Mouse (Mus musculus): ENCODE results near the gene Gm11627. TPM values are rescaled to one million over a fixed set of nuclear protein-coding genes. Genes with fewer than 3 reads are reported as not detected.
A peak's percentile ranks its signal among the peaks of the same experiment; 100 is the strongest.
"Not testable (repeated sequence)": the region's sequence is repeated elsewhere in the genome, so short reads cannot be mapped to it uniquely, and the experiment has no call there.

Gene Gm11627
- polyA plus RNA-seq, 1 experiment from 2014 or later = 5.3 TPM

DNA sequence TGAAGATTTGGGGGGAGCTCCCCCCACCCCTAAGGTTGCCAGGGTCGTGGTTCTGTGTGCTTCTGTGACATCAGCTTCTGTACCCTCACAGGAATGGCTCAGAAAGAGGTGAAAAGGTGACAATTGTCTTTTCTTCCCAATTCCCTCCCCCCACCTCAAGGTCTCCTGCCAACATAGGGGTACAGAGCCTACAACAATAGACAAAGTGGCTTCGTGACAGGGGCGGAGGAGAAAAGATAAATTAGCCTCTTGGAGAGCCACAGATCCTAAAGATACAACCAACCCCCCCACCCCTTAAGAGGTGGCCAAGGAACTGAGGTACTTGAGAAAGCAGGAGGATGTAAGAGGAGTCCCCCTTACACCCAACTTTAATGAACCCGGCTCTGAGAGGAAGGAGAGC, 29.4 kb upstream of the Gm11627 start:
- peak overlapping the region; percentile 76 for H3K4me3 ChIP-seq (replicated peaks)
- no peak for ATAC-seq
- WGBS = 21% methylated on average over 4 of the region's 4 CpGs
- peak overlapping the region; percentile 88 for H3K4me2 ChIP-seq (replicated peaks)
- H3K27me3 ChIP-seq = peaks cover 11% of the 10 kb centered on the region
- H3K36me3 ChIP-seq = no peaks in the 10 kb centered on the region
- H3K9ac ChIP-seq (replicated peaks) = peak overlapping the region; percentile 93; the same call in 1 of the 2 replicates
- H3K4me1 ChIP-seq (replicated peaks) = peaks cover 60% of the 10 kb centered on the region
- H3K9me3 ChIP-seq = no peaks in the 10 kb centered on the region
- no peak overlapping the region for H3K27ac ChIP-seq

GRCm38 (mm10) chr11:102607686-102608548, 28.7 kb upstream of the Gm11627 start:
- peaks cover 60% of the 10 kb centered on the region for H3K4me1 ChIP-seq (replicated peaks)
- H3K36me3 ChIP-seq = no peaks in the 10 kb centered on the region
- H3K9ac ChIP-seq (replicated peaks) = peak overlapping the region; percentile 93
- ATAC-seq = no peak
- no peak overlapping the region for H3K27ac ChIP-seq
- peak overlapping the region; percentile 88 for H3K4me2 ChIP-seq (replicated peaks)
- peak overlapping the region; percentile 76 for H3K4me3 ChIP-seq (replicated peaks)
- H3K9me3 ChIP-seq = no peaks in the 10 kb centered on the region
- peaks cover 10% of the 10 kb centered on the region for H3K27me3 ChIP-seq
- WGBS = 15% methylated on average over 10 of the region's 10 CpGs

DNA sequence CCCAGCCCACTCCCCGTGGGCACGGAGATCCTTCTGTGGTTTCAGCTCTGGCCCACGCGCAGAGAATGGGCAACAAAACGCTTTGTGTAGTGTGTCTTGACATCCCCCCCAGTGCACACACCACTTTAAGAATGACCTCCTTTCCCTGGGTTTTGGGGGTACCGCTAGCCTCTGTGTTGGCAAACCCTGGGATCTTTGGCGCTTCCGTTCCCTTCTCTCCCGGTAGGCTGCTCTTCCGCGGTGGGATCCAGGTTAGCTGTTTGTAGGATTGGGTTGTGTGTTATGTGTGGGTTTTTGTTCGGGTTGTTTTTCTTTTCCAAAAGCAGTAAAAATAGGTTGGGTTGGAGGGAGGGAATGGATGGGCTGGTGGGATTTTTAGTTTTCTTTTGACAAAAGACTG, 27.9 kb upstream of the Gm11627 start:
- H3K4me1 ChIP-seq (replicated peaks) = peaks cover 60% of the 10 kb centered on the region
- H3K9ac ChIP-seq (replicated peaks) = peak overlapping the region; percentile 93
- not testable (repeated sequence) for ATAC-seq, H3K27me3 ChIP-seq, H3K9me3 ChIP-seq, H3K36me3 ChIP-seq
- H3K4me2 ChIP-seq (replicated peaks) = peak overlapping the region; percentile 88
- H3K4me3 ChIP-seq (replicated peaks) = peak overlapping the region; percentile 76
- H3K27ac ChIP-seq = peak overlapping the region; percentile 39; the same call in 1 of the 2 replicates
- 0% methylated on average over 12 of the region's 12 CpGs for WGBS

DNA sequence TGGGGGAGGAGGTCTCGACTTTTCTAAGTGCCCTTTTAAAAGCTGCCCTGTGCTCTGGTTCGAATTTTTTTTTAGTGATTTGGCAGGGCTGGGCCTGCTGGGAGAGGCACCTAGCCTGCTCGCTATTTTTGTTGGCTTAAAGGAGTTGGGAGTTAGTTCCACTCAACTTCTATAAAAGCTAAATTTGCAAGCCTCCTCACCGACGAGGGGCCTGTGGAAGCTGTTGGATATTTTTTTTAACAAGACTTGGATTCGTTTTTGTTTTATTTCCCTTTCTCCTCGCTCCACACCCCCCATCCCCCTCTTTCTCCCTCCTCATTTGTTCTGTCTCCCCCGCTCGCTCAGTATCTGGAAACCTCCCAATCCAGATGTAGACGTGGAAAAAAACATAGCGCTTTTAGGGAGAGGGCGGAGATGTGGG, 27.5 kb upstream of the Gm11627 start:
- Histone ChIP-seq H3K4me1 (replicated peaks) (peaks cover 60% of the 10 kb centered on the region), H3K27me3 (peaks cover 4% of the 10 kb centered on the region; the same call in 1 of the 2 replicates), H3K36me3 (no peaks in the 10 kb centered on the region), H3K4me2 (replicated peaks) (peak overlapping the region; percentile 88), H3K27ac (peak overlapping the region; percentile 39; the same call in 1 of the 2 replicates), H3K4me3 (replicated peaks) (peak overlapping the region; percentile 76), H3K9ac (replicated peaks) (peak overlapping the region; percentile 93), H3K9me3 (no peaks in the 10 kb centered on the region)
- 1% methylated on average over 12 of the region's 12 CpGs for WGBS
- no peak for ATAC-seq

DNA sequence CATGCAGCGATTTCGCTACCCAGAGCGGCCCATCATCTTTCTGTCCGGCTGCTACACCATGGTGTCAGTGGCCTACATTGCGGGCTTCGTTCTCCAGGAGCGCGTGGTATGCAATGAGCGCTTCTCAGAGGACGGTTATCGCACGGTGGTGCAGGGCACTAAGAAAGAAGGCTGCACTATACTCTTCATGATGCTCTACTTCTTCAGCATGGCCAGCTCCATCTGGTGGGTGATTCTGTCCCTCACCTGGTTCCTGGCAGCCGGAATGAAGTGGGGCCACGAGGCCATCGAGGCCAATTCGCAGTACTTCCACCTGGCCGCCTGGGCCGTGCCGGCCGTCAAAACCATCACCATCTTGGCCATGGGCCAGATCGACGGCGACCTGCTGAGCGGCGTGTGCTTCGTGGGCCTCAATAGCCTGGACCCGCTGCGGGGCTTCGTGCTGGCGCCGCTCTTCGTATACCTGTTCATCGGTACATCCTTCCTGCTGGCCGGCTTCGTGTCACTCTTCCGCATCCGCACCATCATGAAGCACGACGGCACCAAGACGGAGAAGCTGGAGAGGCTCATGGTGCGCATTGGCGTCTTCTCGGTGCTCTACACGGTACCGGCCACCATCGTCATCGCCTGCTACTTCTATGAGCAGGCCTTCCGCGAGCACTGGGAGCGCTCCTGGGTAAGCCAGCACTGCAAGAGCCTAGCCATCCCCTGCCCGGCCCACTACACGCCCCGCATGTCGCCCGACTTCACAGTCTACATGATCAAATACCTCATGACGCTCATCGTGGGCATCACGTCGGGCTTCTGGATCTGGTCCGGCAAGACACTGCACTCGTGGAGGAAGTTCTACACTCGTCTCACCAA, 26.5 kb upstream of the Gm11627 start:
- H3K4me1 ChIP-seq (replicated peaks) = peaks cover 52% of the 10 kb centered on the region

DNA sequence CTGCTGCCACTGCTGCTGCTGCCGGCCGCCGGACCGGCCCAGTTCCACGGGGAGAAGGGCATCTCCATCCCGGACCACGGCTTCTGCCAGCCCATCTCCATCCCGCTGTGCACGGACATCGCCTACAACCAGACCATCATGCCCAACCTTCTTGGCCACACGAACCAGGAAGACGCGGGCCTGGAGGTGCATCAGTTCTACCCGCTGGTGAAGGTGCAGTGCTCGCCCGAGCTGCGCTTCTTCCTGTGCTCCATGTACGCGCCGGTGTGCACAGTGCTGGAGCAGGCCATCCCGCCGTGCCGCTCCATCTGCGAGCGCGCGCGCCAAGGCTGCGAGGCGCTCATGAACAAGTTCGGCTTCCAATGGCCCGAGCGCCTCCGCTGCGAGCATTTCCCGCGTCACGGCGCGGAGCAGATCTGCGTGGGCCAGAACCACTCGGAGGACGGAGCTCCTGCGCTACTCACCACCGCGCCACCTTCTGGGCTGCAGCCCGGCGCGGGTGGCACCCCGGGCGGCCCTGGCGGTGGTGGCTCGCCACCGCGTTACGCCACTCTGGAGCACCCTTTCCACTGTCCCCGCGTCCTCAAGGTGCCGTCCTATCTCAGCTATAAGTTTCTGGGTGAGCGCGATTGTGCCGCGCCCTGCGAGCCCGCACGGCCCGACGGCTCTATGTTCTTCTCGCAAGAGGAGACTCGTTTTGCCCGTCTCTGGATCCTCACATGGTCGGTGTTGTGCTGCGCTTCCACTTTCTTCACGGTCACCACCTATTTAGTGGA, 25.7 kb upstream of the Gm11627 start:
- peak; percentile 57 for ATAC-seq
- H3K4me1 ChIP-seq (replicated peaks) = peaks cover 44% of the 10 kb centered on the region
- peak overlapping the region; percentile 96 for H3K27ac ChIP-seq
- peak overlapping the region; percentile 76 for H3K4me3 ChIP-seq (replicated peaks)
- peaks cover 4% of the 10 kb centered on the region; the same call in 1 of the 2 replicates for H3K27me3 ChIP-seq
- peak overlapping the region; percentile 93 for H3K9ac ChIP-seq (replicated peaks)
- H3K36me3 ChIP-seq = no peaks in the 10 kb centered on the region
- no peaks in the 10 kb centered on the region for H3K9me3 ChIP-seq
- H3K4me2 ChIP-seq (replicated peaks) = peak overlapping the region; percentile 88
- under 1% methylated on average over 67 of the region's 74 CpGs for WGBS

More for the DNA sequence above, 26.5 kb upstream of the Gm11627 start:
- Histone ChIP-seq H3K9me3 (no peaks in the 10 kb centered on the region), H3K4me2 (replicated peaks) (peak overlapping the region; percentile 88), H3K27me3 (peaks cover 4% of the 10 kb centered on the region; the same call in 1 of the 2 replicates), H3K9ac (replicated peaks) (peak overlapping the region; percentile 93), H3K4me3 (replicated peaks) (peak overlapping the region; percentile 76), H3K27ac (peak overlapping the region; percentile 96), H3K36me3 (no peaks in the 10 kb centered on the region)
- ATAC-seq = no peak; the same call in 1 of the 2 replicates
- WGBS = under 1% methylated on average over 62 of the region's 62 CpGs

- Histone ChIP-seq H3K27ac (peak within 1 kb of the TSS; percentile 96), H3K4me1 (replicated peaks) (peaks cover 37% of the 10 kb centered on the region), H3K9me3 (no peaks in the 10 kb centered on the region), H3K4me2 (replicated peaks) (peak within 1 kb of the TSS; percentile 88), H3K27me3 (peaks cover 4% of the 10 kb centered on the region; the same call in 1 of the 2 replicates), H3K36me3 (no peaks in the 10 kb centered on the region), H3K9ac (replicated peaks) (peak within 1 kb of the TSS; percentile 93), H3K4me3 (replicated peaks) (peak within 1 kb of the TSS; percentile 76)
- peak; percentile 92 for ATAC-seq
- 0% methylated on average over 30 of the region's 31 CpGs for WGBS
Measured at GRCm38 (mm10) chr11:102604010-102604584, 24.8 kb upstream of the Gm11627 start, which contains the start of gene Fzd2. TSS of gene Fzd2 (plus strand) at chr11:102604396.

DNA sequence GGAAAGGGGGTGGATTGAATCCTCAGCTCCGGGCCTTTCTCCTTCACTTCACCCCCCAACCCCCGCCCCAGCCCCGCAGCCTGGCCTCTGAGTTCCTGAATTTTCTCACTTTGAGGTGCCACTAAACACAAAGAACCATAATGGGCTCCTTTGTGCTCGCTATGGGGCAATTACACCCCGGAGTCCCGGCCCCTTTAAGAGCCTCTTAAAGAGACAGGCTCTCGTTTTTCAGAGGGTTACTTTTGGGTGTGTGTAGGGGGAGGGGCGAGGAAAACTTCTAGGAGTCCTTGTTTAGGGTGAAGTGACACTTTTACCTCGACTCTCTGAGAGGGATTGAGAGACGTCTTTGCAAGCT, 24.2 kb upstream of the Gm11627 start:
- H3K36me3 ChIP-seq = no peaks in the 10 kb centered on the region
- no peaks in the 10 kb centered on the region; the same call in 1 of the 2 replicates for H3K27me3 ChIP-seq
- peak overlapping the region; percentile 88 for H3K4me2 ChIP-seq (replicated peaks)
- WGBS = 2% methylated on average over 10 of the region's 10 CpGs
- H3K9me3 ChIP-seq = 0 out of 2 replicates have a peak, but pooled peaks cover 2% of the 10 kb centered on the region
- peak overlapping the region; percentile 76 for H3K4me3 ChIP-seq (replicated peaks)
- H3K9ac ChIP-seq (replicated peaks) = peak overlapping the region; percentile 49
- H3K27ac ChIP-seq = peak overlapping the region; percentile 91
- peak; percentile 67 for ATAC-seq
- H3K4me1 ChIP-seq (replicated peaks) = peaks cover 30% of the 10 kb centered on the region

- Histone ChIP-seq H3K9me3 (0 out of 2 replicates have a peak, but pooled peaks cover 2% of the 10 kb centered on the region), H3K36me3 (no peaks in the 10 kb centered on the region), H3K4me3 (replicated peaks) (peak overlapping the region; percentile 76), H3K4me1 (replicated peaks) (peaks cover 25% of the 10 kb centered on the region), H3K9ac (replicated peaks) (peak overlapping the region; percentile 49), H3K27ac (peak overlapping the region; percentile 91), H3K4me2 (replicated peaks) (peak overlapping the region; percentile 88), H3K27me3 (no peaks in the 10 kb centered on the region)
- ATAC-seq = no peak
- under 1% methylated on average over 13 of the region's 13 CpGs for WGBS
Measured at GRCm38 (mm10) chr11:102602816-102603495, 23.7 kb upstream of the Gm11627 start.

GRCm38 (mm10) chr11:102599912-102600311, 20.7 kb upstream of the Gm11627 start:
- Histone ChIP-seq H3K27ac (no peak overlapping the region), H3K4me2 (replicated peaks) (no peak overlapping the region), H3K4me3 (replicated peaks) (no peak overlapping the region), H3K9me3 (0 out of 2 replicates have a peak, but pooled peaks cover 2% of the 10 kb centered on the region), H3K36me3 (no peaks in the 10 kb centered on the region), H3K4me1 (replicated peaks) (peaks cover 17% of the 10 kb centered on the region), H3K9ac (replicated peaks) (no peak overlapping the region), H3K27me3 (no peaks in the 10 kb centered on the region)
- no peak for ATAC-seq
- WGBS = 89% methylated on average over 3 of the region's 3 CpGs
